Comparison of ENCODE assay signal across 8 mouse cellular contexts in genomic region chr7:130574211-130574991, GRCm38 (mm10). TPM values are rescaled to one million over a fixed set of nuclear protein-coding genes. Genes with fewer than 3 reads are reported as not detected.
A peak's percentile ranks its signal among the peaks of the same experiment; 100 is the strongest.
DNase-seq lines count a peak whose midpoint lies in the region; ATAC-seq and TF ChIP-seq lines count a peak whose summit lies in the region.

No protein-coding gene starts in this region.

- H3K9ac ChIP-seq in limb, embryonic 14.5 days (ENCODE audit: low read depth, low read length, severe bottlenecking) = no peak overlapping the region

- peak; percentile 15 for DNase-seq in limb, embryonic 14.5 days (ENCODE audit: low spot score)
- no peak for DNase-seq in limb, embryonic 10.5 days (ENCODE audit: low spot score)
- DNase-seq in brain, embryonic 14.5 days (ENCODE audit: low read depth) = peak; percentile 90
- DNase-seq in kidney, adult 11 months = peak; percentile 86
- DNase-seq in lung, postnatal 4 days = peak; percentile 50 to 69

- H3K4me2 ChIP-seq in limb, embryonic 14.5 days (replicated peaks; ENCODE audit: low read depth, low read length, severe bottlenecking) = no peak overlapping the region

- WGBS in limb, embryonic 14.5 days = 51% methylated on average over 13 of the region's 13 CpGs
- 71% methylated on average over 13 of the region's 13 CpGs for whole genome bisulfite sequencing in limb, embryonic 10.5 days

- ATAC-seq in limb, embryonic 14.5 days (ENCODE audit: low FRiP score, low read depth) = no peak
- no peak for ATAC-seq in megakaryocyte, adult 5-6 weeks (ENCODE audit: poor library complexity, severe bottlenecking)
- no peak for ATAC-seq in megakaryocyte progenitor cell, adult 5-6 weeks (replicated peaks; ENCODE audit: poor library complexity)
- no peak for ATAC-seq in CD4-positive, CD25-positive, alpha-beta regulatory T cell, adult 4 months

- no peak overlapping the region for H3K4me3 ChIP-seq in limb, embryonic 14.5 days (replicated peaks; ENCODE audit: low read length)
- no peak overlapping the region for H3K4me3 ChIP-seq in limb, embryonic 10.5 days

- no peaks in the 10 kb centered on the region for H3K36me3 ChIP-seq in limb, embryonic 14.5 days (ENCODE audit: control insufficient read depth, insufficient read depth, low read length)
- H3K36me3 ChIP-seq in limb, embryonic 10.5 days = no peaks in the 10 kb centered on the region

- no peak for TF ChIP-seq POLR2A in limb, embryonic 14.5 days (IDR thresholded peaks at IDR 0.05; ENCODE audit: borderline replicate concordance, extremely low read depth, insufficient read depth, insufficient read length)
- no peak for TF ChIP-seq POLR2A in brain, embryonic 14.5 days (IDR thresholded peaks at IDR 0.05; ENCODE audit: borderline replicate concordance, extremely low read depth, insufficient read depth, insufficient read length, poor library complexity, severe bottlenecking)

- H3K27me3 ChIP-seq in limb, embryonic 14.5 days (ENCODE audit: control insufficient read depth, insufficient read depth, low read length) = no peaks in the 10 kb centered on the region
- 0 out of 2 replicates have a peak, but pooled peaks cover 4% of the 10 kb centered on the region for H3K27me3 ChIP-seq in limb, embryonic 10.5 days (ENCODE audit: low read depth, poor library complexity, severe bottlenecking)

- H3K9me3 ChIP-seq in limb, embryonic 14.5 days (ENCODE audit: control insufficient read depth, low read length) = no peaks in the 10 kb centered on the region
- H3K9me3 ChIP-seq in limb, embryonic 10.5 days (replicated peaks) = no peaks in the 10 kb centered on the region

- no peak for TF ChIP-seq CTCF in brain, embryonic 14.5 days (IDR thresholded peaks at IDR 0.05; ENCODE audit: borderline replicate concordance, extremely low read depth, insufficient read depth, insufficient read length)

- H3K27ac ChIP-seq in limb, embryonic 14.5 days (replicated peaks; ENCODE audit: low read depth, low read length) = no peak overlapping the region
- H3K27ac ChIP-seq in limb, embryonic 10.5 days = no peak overlapping the region

- H3K4me1 ChIP-seq in limb, embryonic 14.5 days (ENCODE audit: control insufficient read depth, insufficient read depth, low read length) = peaks cover 13% of the 10 kb centered on the region
- H3K4me1 ChIP-seq in limb, embryonic 10.5 days = peaks cover 11% of the 10 kb centered on the region

RNA-seq across cellular contexts. Expression of gene Nsmce4a, which starts 1.5 kb away (rescaled TPM):
- 73.1 and 88.8 TPM in 2 replicates for polyA plus RNA-seq in limb, embryonic 14.5 days (2012; rRNA removed)
- 163 and 164 TPM in 2 replicates for polyA plus RNA-seq in limb, embryonic 14.5 days (2014; fragmentation: Nextera tagmentation; extraction: Ambion mirVana)
- polyA plus RNA-seq in limb, embryonic 10.5 days (2016; fragmentation: Nextera tagmentation; extraction: Ambion mirVana) = 199 TPM in 2 replicates
- 55.8 and 63.4 TPM in 2 replicates for polyA plus RNA-seq in brain, embryonic 14.5 days (2012; rRNA removed)
- total RNA-seq in megakaryocyte, adult 5-6 weeks (2015) = 152 and 195 TPM in 2 replicates
- total RNA-seq in megakaryocyte, adult 5-6 weeks (2017) = 146 and 152 TPM in 2 replicates
- 225 and 235 TPM in 2 replicates for total RNA-seq in megakaryocyte progenitor cell, adult 5-6 weeks (2015)
- 150 and 207 TPM in 2 replicates for total RNA-seq in megakaryocyte progenitor cell, adult 5-6 weeks (2017)
- 10 to 100 TPM in 1 of 2 experiments, 1 to 10 TPM in 1; 8.2 to 13.3 TPM for polyA plus RNA-seq in CD4-positive, CD25-positive, alpha-beta regulatory T cell, adult 4 months (2017; shearing (Covaris generic))

RNA-seq across cellular contexts. Expression of gene Tacc2, which starts 2.8 kb away (rescaled TPM):
- polyA plus RNA-seq in limb, embryonic 14.5 days (2012; rRNA removed) = 47.3 and 49.1 TPM in 2 replicates
- polyA plus RNA-seq in limb, embryonic 14.5 days (2014; fragmentation: Nextera tagmentation; extraction: Ambion mirVana) = 38.2 and 39.8 TPM in 2 replicates
- polyA plus RNA-seq in limb, embryonic 10.5 days (2016; fragmentation: Nextera tagmentation; extraction: Ambion mirVana) = 37.5 and 39.2 TPM in 2 replicates
- 47.5 and 66.9 TPM in 2 replicates for polyA plus RNA-seq in brain, embryonic 14.5 days (2012; rRNA removed)
- 0.38 and 1.8 TPM in 2 replicates for total RNA-seq in megakaryocyte, adult 5-6 weeks (2015)
- 0.16 and 0.22 TPM in 2 replicates for total RNA-seq in megakaryocyte, adult 5-6 weeks (2017)
- total RNA-seq in megakaryocyte progenitor cell, adult 5-6 weeks (2015) = 7.4 and 10.5 TPM in 2 replicates
- total RNA-seq in megakaryocyte progenitor cell, adult 5-6 weeks (2017) = 2.2 and 6.9 TPM in 2 replicates
- 1 to 10 TPM; 6.8 to 7.1 TPM for polyA plus RNA-seq in CD4-positive, CD25-positive, alpha-beta regulatory T cell, adult 4 months (2017; shearing (Covaris generic))

RNA-seq across cellular contexts. Expression of gene Ate1, which starts 54.2 kb away (rescaled TPM):
- polyA plus RNA-seq in limb, embryonic 14.5 days (2012; rRNA removed) = 12.8 and 12.9 TPM in 2 replicates
- 47.8 and 50.3 TPM in 2 replicates for polyA plus RNA-seq in limb, embryonic 14.5 days (2014; fragmentation: Nextera tagmentation; extraction: Ambion mirVana)
- 37.9 and 42.6 TPM in 2 replicates for polyA plus RNA-seq in limb, embryonic 10.5 days (2016; fragmentation: Nextera tagmentation; extraction: Ambion mirVana)
- polyA plus RNA-seq in brain, embryonic 14.5 days (2012; rRNA removed) = 17.9 and 30.2 TPM in 2 replicates
- total RNA-seq in megakaryocyte, adult 5-6 weeks (2015) = 27.5 and 39.2 TPM in 2 replicates
- total RNA-seq in megakaryocyte, adult 5-6 weeks (2017) = 53.6 and 67.2 TPM in 2 replicates
- total RNA-seq in megakaryocyte progenitor cell, adult 5-6 weeks (2015) = 18.9 and 24.4 TPM in 2 replicates
- total RNA-seq in megakaryocyte progenitor cell, adult 5-6 weeks (2017) = 44.8 and 65.8 TPM in 2 replicates
- polyA plus RNA-seq in CD4-positive, CD25-positive, alpha-beta regulatory T cell, adult 4 months (2017; shearing (Covaris generic)) = 10 to 100 TPM; 35.8 to 41.8 TPM
